Mouse (Mus musculus) stomach, postnatal 0 days (tissue): ENCODE results near the gene Phldb1.

ENCODE experiments used
- CTCF ChIP-seq: IDR thresholded peaks from 2 replicates; pipeline ENCODE4 v1.5.1; 2016; ENCODE audit warnings: antibody characterized with exemption, low read depth, mild to moderate bottlenecking, moderate library complexity
- EP300 ChIP-seq: optimal IDR thresholded peaks from 2 replicates; pipeline ENCODE3; 2016; ENCODE audit warnings: antibody characterized with exemption

DNA sequence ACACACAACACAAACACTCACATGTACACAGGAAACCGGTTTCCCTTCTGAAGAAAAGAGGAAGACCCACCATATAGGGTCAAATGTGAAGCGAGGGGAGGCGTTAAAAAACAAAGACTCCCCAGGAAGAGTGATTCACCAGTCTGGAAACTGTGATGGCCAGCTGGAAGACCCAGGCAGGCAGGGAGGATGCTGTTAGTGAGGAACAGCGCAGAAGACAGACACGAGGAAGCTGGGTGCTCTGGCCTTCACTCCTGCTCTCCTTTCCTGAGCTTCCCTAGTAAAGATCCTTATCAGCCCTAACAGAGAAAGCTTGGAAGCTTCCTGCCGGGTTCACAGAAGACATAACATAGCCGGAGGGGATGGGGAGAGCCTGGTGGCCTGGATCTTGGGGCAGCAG, 12.0 kb downstream of the Phldb1 start:
- TF ChIP-seq CTCF (no peak), EP300 (no peak)
